Mouse (Mus musculus): Measurements from ENCODE around the gene 1700067K01Rik.
"Not testable (repeated sequence)": the region's sequence is repeated elsewhere in the genome, so short reads cannot be mapped to it uniquely, and the experiment has no call there.

1700067K01Rik gene

GRCm38 (mm10) chr8:83982449-83982848, 18.9 kb upstream of the 1700067K01Rik start:
- DNase-seq (ENCODE audit: low read depth in 1 of 2, low spot score in 2 of 2) = no peak

GRCm38 (mm10) chr8:83983222-83983621, 18.1 kb upstream of the 1700067K01Rik start:
- DNase-seq (ENCODE audit: low read depth in 1 of 2, low spot score in 2 of 2) = not testable (repeated sequence)

- DNase-seq (ENCODE audit: low read depth in 1 of 2, low spot score in 2 of 2) = no peak
These were observed 12.1 kb upstream of the 1700067K01Rik start for GRCm38 (mm10) chr8:83989243-83989642.

- no peak for DNase-seq (ENCODE audit: low read depth in 1 of 2, low spot score in 2 of 2)
These were observed 11.1 kb upstream of the 1700067K01Rik start for GRCm38 (mm10) chr8:83990170-83990569.

GRCm38 (mm10) chr8:83992488-83992887, 8.8 kb upstream of the 1700067K01Rik start:
- no peak for DNase-seq (ENCODE audit: low read depth in 1 of 2, low spot score in 2 of 2)

DNA sequence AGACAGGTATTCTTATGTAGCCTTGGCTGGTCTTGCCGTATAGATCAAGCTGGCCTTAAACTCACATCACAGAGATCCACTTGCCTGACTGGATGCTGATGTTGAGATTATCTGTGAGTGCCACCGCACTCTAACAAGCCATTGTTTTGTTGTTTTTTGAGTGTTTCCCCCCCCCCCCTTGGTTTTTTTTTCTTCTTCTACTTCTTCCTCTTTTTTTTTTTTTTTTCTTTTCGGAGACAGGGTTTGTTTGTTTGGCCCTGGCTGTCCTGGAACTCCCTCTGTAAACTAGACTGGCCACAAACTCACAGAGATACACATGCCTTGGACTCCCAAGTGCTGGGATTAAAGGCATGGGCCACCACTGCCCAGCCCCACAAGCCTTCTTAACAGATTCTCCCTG, 7.3 kb upstream of the 1700067K01Rik start:
- no peak for DNase-seq (ENCODE audit: low read depth in 1 of 2, low spot score in 2 of 2)

DNA sequence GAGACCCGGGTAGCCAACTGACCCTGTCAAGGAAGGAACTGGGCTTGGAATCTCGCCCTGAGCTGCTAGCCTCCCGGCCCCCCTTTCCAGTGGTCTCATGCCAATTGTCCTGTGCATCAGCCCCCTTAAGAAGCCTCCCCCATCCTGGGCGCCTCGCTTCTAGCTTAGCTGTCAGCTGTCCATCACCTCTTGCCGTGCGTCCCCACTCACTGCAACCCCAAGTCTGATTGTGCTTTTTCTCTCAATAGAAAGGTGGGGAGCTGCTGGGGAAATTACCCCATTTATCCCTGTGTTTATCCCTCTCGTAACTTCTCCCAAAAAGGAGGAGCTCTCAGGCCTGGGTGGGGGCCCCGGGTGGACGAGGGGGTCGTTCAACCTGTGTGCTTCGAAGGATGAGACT, 5.3 kb upstream of the 1700067K01Rik start:
- DNase-seq (ENCODE audit: low read depth in 1 of 2, low spot score in 2 of 2) = no peak

- DNase-seq (ENCODE audit: low read depth in 1 of 2, low spot score in 2 of 2) = peak in 1 of 2 experiments; percentile 46
These were observed 4.5 kb upstream of the 1700067K01Rik start for GRCm38 (mm10) chr8:83996567-83997505.

DNA sequence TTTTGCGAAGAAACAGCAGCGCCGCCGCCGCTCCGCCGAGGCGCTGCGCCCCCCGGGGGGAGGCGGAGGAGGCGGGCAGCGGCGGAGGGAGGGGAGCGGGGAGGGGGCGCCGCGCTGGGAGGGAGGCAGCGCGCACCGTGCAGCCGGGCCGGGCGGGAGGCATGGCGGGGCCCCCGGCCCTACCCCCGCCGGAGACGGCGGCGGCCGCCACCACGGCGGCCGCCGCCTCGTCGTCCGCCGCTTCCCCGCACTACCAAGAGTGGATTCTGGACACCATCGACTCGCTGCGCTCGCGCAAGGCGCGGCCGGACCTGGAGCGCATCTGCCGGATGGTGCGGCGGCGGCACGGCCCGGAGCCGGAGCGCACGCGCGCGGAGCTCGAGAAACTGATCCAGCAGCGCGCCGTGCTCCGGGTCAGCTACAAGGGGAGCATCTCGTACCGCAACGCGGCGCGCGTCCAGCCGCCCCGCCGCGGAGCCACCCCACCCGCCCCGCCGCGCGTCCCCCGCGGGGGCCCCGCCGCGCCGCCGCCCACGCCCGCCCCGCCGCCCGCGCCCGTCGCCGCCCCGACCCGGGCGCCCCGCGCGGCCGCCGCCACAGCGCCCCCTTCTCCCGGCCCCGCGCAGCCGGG, 3.7 kb upstream of the 1700067K01Rik start, which contains the start of gene Samd1:
TSS of gene Samd1 (plus strand) at position 162 of the 631 bp plus-strand sequence.
- DNase-seq (ENCODE audit: low read depth in 1 of 2, low spot score in 2 of 2) = no peak

DNA sequence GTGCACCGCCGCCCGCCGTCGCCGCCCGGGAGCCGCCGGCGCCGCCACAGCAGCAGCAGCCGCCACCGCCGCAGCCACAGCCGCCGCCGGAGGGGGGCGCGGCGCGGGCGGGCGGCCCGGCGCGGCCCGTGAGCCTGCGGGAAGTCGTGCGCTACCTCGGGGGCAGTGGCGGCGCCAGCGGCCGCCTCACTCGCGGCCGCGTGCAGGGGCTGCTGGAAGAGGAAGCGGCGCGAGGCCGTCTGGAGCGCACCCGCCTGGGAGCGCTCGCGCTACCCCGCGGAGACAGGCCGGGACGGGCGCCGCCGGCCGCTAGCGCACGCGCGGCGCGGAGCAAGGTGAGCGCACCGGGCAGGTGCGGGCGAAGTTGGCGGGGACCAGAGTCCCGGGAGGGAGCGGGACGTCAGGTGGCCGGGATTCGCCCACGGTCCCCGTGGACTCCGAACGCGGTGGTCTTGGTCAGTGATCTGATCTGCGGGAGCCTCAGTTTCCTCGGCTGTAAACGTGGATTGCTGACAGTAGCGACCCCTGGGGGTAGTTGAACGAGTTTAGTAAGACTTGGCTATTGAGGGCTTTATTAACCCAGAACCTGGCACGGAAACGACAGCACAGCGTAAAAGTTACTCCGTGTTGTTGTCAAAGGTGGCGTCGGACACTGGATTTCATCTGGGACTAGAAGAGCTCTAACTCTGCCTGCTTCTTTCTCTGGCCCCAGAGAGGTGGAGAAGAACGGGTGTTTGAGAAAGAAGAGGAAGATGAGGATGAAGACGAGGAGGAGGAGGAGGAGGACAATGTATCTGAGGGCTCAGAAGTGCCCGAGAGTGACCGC, 2.9 kb upstream of the 1700067K01Rik start:
- DNase-seq (ENCODE audit: low read depth in 1 of 2, low spot score in 2 of 2) = peak in 1 of 2 experiments; percentile 31

GRCm38 (mm10) chr8:83999057-83999705, 2.1 kb upstream of the 1700067K01Rik start:
- DNase-seq (ENCODE audit: low read depth in 1 of 2, low spot score in 2 of 2) = no peak

DNA sequence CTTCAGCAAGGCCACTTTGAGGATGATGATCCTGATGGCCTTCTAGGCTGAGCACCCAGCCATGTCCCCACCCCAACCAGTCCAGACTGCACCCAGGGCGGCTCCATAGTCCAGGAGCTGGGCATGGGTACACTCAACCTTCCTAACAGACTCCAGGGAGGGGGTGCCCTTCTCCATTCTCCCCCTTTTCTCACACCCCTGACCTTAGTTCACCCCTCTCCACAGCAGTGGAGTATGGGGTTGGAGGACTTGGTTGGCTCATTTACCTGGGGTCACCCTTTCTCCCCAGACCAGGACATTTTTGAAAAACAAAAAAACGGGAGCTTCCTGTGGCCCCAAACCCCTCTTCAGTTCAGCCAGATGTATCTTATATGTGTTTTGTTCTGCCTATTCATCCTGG, 1.5 kb upstream of the 1700067K01Rik start:
- no peak for DNase-seq (ENCODE audit: low read depth in 1 of 2, low spot score in 2 of 2)

DNA sequence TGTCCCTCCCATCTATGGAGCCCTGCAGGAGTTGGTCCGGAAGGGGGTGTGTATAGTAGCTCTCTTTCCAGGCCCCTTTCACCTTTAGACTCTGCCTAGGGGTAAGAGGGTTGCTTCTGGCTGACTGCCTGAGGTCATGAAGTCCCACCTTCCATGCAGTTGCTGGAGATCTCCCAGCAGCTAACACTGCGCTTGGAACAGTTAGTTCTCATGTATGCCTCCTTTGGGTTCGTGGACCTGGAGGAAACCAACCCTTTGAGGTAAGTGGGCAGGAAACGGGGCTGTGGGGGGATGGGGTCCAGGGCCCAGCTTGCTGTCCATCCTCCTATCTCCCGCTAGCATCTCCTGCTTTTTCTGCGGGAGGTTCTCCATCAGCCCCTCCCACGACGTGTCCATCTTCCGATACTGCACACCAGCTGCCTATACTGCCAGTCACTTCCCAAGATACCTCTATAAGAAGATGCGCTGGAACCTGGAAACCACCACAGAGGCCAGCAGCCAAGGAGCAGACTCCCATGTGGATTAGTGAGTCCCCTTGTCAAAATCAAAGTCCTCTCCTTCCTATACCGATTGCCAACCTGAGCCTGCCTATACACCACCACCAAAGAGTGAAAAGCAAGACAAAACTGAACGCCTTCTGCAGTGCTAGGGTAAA, 1.8 kb downstream of the 1700067K01Rik start:
- no peak for DNase-seq (ENCODE audit: low read depth in 1 of 2, low spot score in 2 of 2)

DNA sequence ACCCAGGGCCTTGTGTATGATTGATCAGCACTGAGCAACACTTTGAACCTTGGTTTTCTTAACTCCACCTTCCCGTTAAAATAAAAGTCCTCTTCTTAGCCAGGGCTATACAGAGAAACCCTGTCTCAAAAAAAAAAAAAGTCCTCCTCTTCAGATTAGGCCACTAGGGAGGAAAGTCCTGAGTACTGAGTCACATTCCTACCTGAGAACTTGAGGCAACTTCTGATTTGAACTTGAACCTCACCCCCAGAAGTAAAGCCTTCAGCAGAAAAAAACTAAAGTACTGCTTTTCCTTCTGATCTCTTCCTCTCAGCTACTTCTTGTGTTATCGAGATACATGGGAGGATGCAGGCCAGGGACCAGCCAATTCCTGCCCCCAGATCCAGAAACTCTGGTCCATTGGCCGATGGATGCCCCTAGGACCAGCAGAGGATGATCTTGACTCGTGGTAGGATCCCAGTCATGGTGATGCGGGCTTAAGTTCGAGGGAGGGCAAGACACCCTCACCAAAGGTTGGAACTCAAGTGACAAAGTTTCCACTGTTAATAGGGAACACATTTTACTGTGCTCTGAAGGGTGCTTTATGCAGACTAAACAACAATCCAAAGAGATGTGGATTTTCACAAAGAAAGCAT, 2.4 kb downstream of the 1700067K01Rik start:
- DNase-seq (ENCODE audit: low read depth in 1 of 2, low spot score in 2 of 2) = no peak

DNA sequence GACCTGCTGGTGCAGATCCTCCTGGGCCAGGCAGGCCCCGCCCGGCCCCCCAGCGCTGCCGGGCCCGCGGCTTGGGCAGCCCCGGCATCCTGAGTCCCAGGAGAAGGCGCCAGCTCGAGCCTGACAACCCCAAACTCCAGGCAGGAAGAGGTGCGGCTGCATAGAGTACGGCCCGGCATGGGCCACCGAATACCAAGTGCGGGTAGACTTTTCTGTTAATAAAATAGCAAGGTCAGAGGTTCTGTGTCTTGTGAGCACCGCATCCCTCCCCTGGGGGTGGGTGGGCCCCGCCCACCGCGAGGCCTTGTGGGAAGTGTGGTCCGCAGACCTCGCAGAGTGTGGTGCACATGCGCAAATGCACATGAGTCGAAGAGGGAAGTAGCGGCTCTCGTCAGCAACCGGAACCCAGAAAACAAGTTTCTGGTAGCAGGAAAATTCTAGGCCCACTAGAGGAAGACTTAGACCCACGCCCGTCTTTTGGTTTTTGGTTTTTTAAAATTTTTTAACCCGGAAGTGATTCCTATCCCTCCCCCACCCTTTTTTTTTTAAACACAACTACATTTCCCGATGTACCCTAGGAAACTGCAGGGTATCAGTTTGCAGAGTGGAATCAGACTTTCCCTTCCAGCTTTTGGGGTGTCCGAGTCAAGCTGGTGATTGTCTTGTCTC, 3.4 kb downstream of the 1700067K01Rik start:
- peak; percentile 87 to 90 for DNase-seq (ENCODE audit: low read depth in 1 of 2, low spot score in 2 of 2)

DNA sequence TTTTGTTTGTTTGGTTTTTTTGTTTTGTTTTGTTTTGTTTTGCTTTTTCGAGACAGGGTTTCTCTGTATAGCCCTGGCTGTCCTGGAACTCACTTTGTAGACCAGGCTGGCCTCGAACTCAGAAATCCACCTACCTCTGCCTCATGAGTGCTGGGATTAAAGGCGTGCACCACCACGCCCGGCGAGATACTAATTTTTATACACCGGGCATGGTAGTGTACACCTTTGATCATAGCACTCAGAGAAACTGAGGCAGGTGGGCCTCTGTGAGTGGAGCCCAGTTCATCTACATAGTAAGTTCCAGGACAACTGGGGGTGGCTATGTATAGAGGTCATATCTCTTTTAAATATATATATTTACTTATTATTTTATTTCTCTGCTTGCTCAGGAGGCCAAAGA, 4.2 kb downstream of the 1700067K01Rik start:
- not testable (repeated sequence) for DNase-seq (ENCODE audit: low read depth in 1 of 2, low spot score in 2 of 2)

DNA sequence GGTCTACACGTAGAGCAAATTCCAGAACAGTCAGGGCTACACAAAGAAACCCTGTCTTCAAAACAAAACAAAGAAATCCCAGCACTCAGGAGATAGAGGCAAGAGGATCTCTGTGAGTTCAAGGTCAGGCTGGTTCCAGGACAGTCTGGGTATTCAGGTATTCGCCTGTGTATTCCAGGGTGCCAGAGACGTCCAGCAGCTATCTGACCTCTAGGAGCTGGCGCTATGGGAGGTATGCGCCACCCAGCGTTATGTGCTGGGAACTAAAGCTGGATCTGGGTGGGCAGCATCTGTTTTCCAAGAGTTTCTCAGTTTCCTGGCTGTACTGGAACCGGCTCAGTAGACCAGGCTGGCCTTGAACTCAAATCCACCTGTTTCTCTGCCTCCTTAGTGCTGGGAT, 7.1 kb downstream of the 1700067K01Rik start:
- no peak for DNase-seq (ENCODE audit: low read depth in 1 of 2, low spot score in 2 of 2)

- DNase-seq (ENCODE audit: low read depth in 1 of 2, low spot score in 2 of 2) = peak in 1 of 2 experiments; percentile 71
These were observed 8.6 kb downstream of the 1700067K01Rik start for GRCm38 (mm10) chr8:84009876-84010275.
